In the genomic region with DNA sequence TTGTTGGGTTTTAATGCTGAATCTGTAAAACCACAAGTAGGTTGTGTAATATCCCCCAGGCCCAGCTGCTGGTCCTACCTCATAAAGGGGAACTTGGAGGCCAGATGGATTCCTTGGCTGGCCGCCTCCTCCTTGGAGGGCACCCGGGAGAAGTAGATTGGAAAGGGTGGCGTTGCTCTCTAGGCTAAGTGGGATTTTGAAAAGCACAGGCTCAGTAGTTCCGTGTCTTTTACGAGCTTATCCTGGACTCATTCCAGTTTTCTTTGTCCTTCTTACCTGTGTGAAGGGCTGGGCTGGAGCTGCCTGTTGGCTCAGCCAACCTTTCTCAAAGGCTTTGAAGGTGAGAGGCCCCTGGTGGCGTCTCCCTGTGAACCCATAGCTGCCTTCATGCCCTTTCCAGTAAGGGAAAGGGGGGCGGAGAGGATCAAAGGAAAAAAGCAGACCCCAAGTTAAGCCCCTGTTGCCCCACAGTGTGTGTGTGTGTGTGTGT, we compare ENCODE assay signal across 8 mouse cellular contexts. TPM values are rescaled to one million over a fixed set of nuclear protein-coding genes. Genes with fewer than 3 reads are reported as not detected.
DNase-seq lines count a peak whose midpoint lies in the region; ATAC-seq and TF ChIP-seq lines count a peak whose summit lies in the region.

No protein-coding gene starts in this region.

- H3K27me3 ChIP-seq in embryonic facial prominence, embryonic 10.5 days (replicated peaks; ENCODE audit: low read depth, poor library complexity, severe bottlenecking), result no peaks in the 10 kb centered on the region
- H3K27me3 ChIP-seq in intestine, embryonic 16.5 days (replicated peaks; ENCODE audit: control insufficient read depth, insufficient read depth, low read length), result no peaks in the 10 kb centered on the region
- H3K27me3 ChIP-seq in limb, embryonic 14.5 days (ENCODE audit: control insufficient read depth, insufficient read depth, low read length), result no peaks in the 10 kb centered on the region
- no peaks in the 10 kb centered on the region for H3K27me3 ChIP-seq in midbrain, embryonic 16.5 days (ENCODE audit: control insufficient read depth, insufficient read depth, low read depth, low read length)

- 46% methylated on average over 7 of the region's 7 CpGs for WGBS in embryonic facial prominence, embryonic 10.5 days
- 25% methylated on average over 7 of the region's 7 CpGs for WGBS in intestine, embryonic 16.5 days
- 4% methylated on average over 6 of the region's 7 CpGs for WGBS in limb, embryonic 14.5 days
- 31% methylated on average over 7 of the region's 7 CpGs for WGBS in midbrain, embryonic 16.5 days

- no peaks in the 10 kb centered on the region for H3K36me3 ChIP-seq in embryonic facial prominence, embryonic 10.5 days (replicated peaks)
- H3K36me3 ChIP-seq in intestine, embryonic 16.5 days (ENCODE audit: control insufficient read depth, insufficient read depth, low read length), result no peaks in the 10 kb centered on the region
- peaks cover 5% of the 10 kb centered on the region; the same call in 1 of the 2 replicates for H3K36me3 ChIP-seq in limb, embryonic 14.5 days (ENCODE audit: control insufficient read depth, insufficient read depth, low read length)
- no peaks in the 10 kb centered on the region for H3K36me3 ChIP-seq in midbrain, embryonic 16.5 days (ENCODE audit: control insufficient read depth, insufficient read depth, low read length)

- peak overlapping the region; percentile 88 for H3K27ac ChIP-seq in embryonic facial prominence, embryonic 10.5 days (replicated peaks)
- peak overlapping the region; percentile 97 for H3K27ac ChIP-seq in intestine, embryonic 16.5 days (ENCODE audit: low read length)
- H3K27ac ChIP-seq in limb, embryonic 14.5 days (replicated peaks; ENCODE audit: low read depth, low read length), result peak overlapping the region; percentile 98
- H3K27ac ChIP-seq in midbrain, embryonic 16.5 days (ENCODE audit: low read length), result peak overlapping the region; percentile 86

- peak; percentile 43 for ATAC-seq in intestine, embryonic 16.5 days
- ATAC-seq in limb, embryonic 14.5 days (ENCODE audit: low FRiP score, low read depth), result peak; percentile 75
- peak; percentile 26 for ATAC-seq in midbrain, embryonic 16.5 days

- H3K4me1 ChIP-seq in embryonic facial prominence, embryonic 10.5 days, result peaks cover 61% of the 10 kb centered on the region
- peaks cover 39% of the 10 kb centered on the region for H3K4me1 ChIP-seq in intestine, embryonic 16.5 days (ENCODE audit: control insufficient read depth, insufficient read depth, low read length)
- H3K4me1 ChIP-seq in limb, embryonic 14.5 days (ENCODE audit: control insufficient read depth, insufficient read depth, low read length), result peaks cover 33% of the 10 kb centered on the region
- peaks cover 21% of the 10 kb centered on the region for H3K4me1 ChIP-seq in midbrain, embryonic 16.5 days (ENCODE audit: control insufficient read depth, insufficient read depth, low read length)

- DNase-seq in adrenal gland, adult 8-10 months, result peak; percentile 29
- DNase-seq in adrenal gland, postnatal 4 days (ENCODE audit: low spot score in 2 of 2), result no peak
- DNase-seq in embryonic facial prominence, embryonic 10.5 days (ENCODE audit: low spot score), result no peak
- peak; percentile 98 for DNase-seq in heart, adult 11 months
- DNase-seq in limb, embryonic 14.5 days (ENCODE audit: low spot score), result peak; percentile 91
- no peak for DNase-seq in thymus, postnatal 25 days

- peak overlapping the region; percentile 70 for H3K4me2 ChIP-seq in intestine, embryonic 16.5 days (ENCODE audit: low read depth, low read length)
- H3K4me2 ChIP-seq in limb, embryonic 14.5 days (replicated peaks; ENCODE audit: low read depth, low read length, severe bottlenecking), result peak overlapping the region; percentile 80
- H3K4me2 ChIP-seq in midbrain, embryonic 16.5 days (ENCODE audit: low read length), result peak overlapping the region; percentile 63

- H3K4me3 ChIP-seq in embryonic facial prominence, embryonic 10.5 days, result peak overlapping the region; percentile 56; the same call in 1 of the 2 replicates
- no peak overlapping the region for H3K4me3 ChIP-seq in intestine, embryonic 16.5 days (ENCODE audit: low read length)
- H3K4me3 ChIP-seq in limb, embryonic 14.5 days (replicated peaks; ENCODE audit: low read length), result peak overlapping the region; percentile 61
- H3K4me3 ChIP-seq in midbrain, embryonic 16.5 days (ENCODE audit: low read depth, low read length), result 0 out of 2 replicates have a peak overlapping the region, but pooled peaks have one; percentile 4

- no peak for TF ChIP-seq POLR2A in limb, embryonic 14.5 days (IDR thresholded peaks at IDR 0.05; ENCODE audit: borderline replicate concordance, extremely low read depth, insufficient read depth, insufficient read length)

- peak overlapping the region; percentile 73 for H3K9ac ChIP-seq in intestine, embryonic 16.5 days (ENCODE audit: low read depth, low read length)
- peak overlapping the region; percentile 40 for H3K9ac ChIP-seq in limb, embryonic 14.5 days (ENCODE audit: low read depth, low read length, severe bottlenecking)
- peak overlapping the region; percentile 64; the same call in 1 of the 2 replicates for H3K9ac ChIP-seq in midbrain, embryonic 16.5 days (ENCODE audit: low read depth, low read length)

- H3K9me3 ChIP-seq in embryonic facial prominence, embryonic 10.5 days, result no peaks in the 10 kb centered on the region
- no peaks in the 10 kb centered on the region for H3K9me3 ChIP-seq in intestine, embryonic 16.5 days (ENCODE audit: control insufficient read depth, low read length)
- H3K9me3 ChIP-seq in limb, embryonic 14.5 days (ENCODE audit: control insufficient read depth, low read length), result no peaks in the 10 kb centered on the region
- H3K9me3 ChIP-seq in midbrain, embryonic 16.5 days (replicated peaks; ENCODE audit: control insufficient read depth, low read length, poor library complexity, severe bottlenecking), result no peaks in the 10 kb centered on the region

RNA-seq across cellular contexts. Expression of a gene that starts 42.4 kb away (rescaled TPM):
- total RNA-seq in adrenal gland, adult 8-10 months (2022), result 10 to 100 TPM; 42.6 to 53.3 (median 52.5) TPM
- 10 to 100 TPM; 73.0 to 77.8 TPM for total RNA-seq in adrenal gland, postnatal 4 days (2021)
- polyA plus RNA-seq in embryonic facial prominence, embryonic 10.5 days (2016; fragmentation: Nextera tagmentation; extraction: Ambion mirVana), result 160 and 162 TPM in 2 replicates
- polyA plus RNA-seq in intestine, embryonic 16.5 days (2015; fragmentation: Nextera tagmentation; extraction: Ambion mirVana), result 137 TPM in 2 replicates
- polyA plus RNA-seq in limb, embryonic 14.5 days (2012; rRNA removed), result 80.7 and 103 TPM in 2 replicates
- polyA plus RNA-seq in limb, embryonic 14.5 days (2014; fragmentation: Nextera tagmentation; extraction: Ambion mirVana), result 186 and 189 TPM in 2 replicates
- 122 TPM in 2 replicates for polyA plus RNA-seq in midbrain, embryonic 16.5 days (2015; fragmentation: Nextera tagmentation; extraction: Ambion mirVana)

Comparison
In these comparisons a context has a peak if more than half of its experiments do, and no peak if none do; other contexts are left out.
1. DNase-seq: peak in adrenal gland, adult 8-10 months (single experiment), heart, adult 11 months (single experiment) and limb, embryonic 14.5 days (single experiment); none in adrenal gland, postnatal 4 days (0 of 2), embryonic facial prominence, embryonic 10.5 days (single experiment) and thymus, postnatal 25 days (single experiment).
2. Peak in every context shown above with its lines, with median percentiles within 50 percentile points of each other: H3K27ac ChIP-seq, ATAC-seq, H3K4me2 ChIP-seq and H3K9ac ChIP-seq.